Mouse (Mus musculus) kidney, postnatal 36 days (tissue): ENCODE results near the gene Mga.

ENCODE experiments used
- DNase-seq, 2 experiments: peaks; one replicate each; pipeline ENCODE4 v3.0.0; 2021 to 2022; ENCODE audit warnings: mixed read lengths in 2 of 2

The Mga gene

DNA sequence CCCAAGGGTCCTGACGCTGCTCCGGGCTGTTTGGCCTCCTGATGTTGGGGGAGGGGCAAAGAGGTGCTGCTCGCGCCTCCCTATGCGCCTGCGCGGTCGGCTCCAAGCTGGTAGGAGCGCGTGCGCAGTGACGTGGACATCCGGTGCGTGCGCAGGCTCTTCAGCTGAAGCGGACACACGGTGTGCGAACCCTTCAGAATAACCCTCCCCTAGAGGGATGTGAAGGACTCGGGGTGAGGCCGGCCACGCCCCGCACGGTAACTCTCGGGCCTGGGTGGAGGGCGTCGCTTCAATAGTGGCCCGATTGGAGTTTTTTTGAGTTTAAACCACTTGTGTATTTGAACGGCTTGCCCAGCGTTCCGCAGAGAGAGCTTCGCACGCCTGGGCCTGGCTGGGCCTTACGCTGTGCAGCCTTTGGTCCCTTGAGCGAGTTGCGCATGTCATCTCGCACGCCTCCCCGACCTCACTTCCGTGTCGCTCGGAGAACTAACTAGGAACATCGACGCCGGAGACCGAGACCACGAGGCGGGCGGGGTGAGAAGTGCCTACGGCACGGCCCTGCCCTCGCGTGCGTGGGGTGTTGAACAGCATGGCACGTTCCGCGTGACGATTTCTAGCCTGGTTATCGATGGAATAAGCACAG is at the start of gene Mga:
TSS of gene Mga (plus strand) at position 139 of the 643 bp plus-strand sequence.
- peak; percentile 95 to 96 for DNase-seq

DNA sequence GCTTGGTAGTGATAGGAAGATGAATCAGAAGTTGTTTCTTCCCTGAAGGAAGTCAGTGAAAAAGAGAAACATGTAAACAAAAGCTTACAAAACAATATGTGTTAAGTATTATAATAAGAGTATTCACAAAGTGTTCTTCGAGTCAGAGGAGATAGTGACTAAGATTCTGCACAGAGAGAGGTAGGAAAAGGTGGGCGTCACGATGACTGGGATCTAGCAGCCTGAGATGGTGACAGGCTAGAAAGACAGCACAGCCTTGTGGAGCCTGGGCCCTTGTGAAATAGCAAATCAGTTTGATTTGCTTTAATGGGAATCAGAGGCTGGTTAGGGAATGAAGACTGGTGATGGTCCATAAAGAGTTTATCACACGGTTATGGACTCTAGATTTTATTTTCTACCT is 43.2 kb upstream of the Mga start:
- DNase-seq = no peak

DNA sequence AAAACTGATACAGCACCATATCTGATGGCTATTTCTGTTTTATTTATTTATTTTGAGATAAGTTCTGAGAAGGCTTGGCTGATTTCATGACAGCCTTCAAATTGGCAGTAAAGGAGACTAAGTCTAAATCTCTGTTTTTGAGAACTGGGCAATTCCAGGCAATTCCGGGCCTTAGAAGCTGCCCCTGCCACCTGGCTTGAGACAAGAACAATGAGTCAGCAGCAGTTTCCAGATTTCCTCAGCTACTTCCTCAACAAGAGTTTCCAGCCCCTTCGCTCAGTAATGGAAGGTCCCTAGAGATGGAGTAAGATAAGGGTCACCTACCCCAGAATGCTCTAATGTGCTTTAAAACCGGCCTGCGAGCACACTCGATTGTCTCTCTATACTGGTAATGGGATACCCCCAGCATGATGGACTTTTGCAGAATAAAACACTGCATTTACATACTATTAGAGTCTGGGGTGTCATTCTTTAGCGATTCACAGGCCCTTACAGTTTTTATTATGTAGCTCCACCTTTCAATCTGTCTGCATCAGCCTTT is 41.6 kb upstream of the Mga start:
- DNase-seq = no peak

- no peak for DNase-seq
Observed at GRCm38 (mm10) chr2:119857341-119857740, 39.7 kb upstream of the Mga start.

GRCm38 (mm10) chr2:119864484-119864883 is 32.5 kb upstream of the Mga start:
- DNase-seq = no peak

DNA sequence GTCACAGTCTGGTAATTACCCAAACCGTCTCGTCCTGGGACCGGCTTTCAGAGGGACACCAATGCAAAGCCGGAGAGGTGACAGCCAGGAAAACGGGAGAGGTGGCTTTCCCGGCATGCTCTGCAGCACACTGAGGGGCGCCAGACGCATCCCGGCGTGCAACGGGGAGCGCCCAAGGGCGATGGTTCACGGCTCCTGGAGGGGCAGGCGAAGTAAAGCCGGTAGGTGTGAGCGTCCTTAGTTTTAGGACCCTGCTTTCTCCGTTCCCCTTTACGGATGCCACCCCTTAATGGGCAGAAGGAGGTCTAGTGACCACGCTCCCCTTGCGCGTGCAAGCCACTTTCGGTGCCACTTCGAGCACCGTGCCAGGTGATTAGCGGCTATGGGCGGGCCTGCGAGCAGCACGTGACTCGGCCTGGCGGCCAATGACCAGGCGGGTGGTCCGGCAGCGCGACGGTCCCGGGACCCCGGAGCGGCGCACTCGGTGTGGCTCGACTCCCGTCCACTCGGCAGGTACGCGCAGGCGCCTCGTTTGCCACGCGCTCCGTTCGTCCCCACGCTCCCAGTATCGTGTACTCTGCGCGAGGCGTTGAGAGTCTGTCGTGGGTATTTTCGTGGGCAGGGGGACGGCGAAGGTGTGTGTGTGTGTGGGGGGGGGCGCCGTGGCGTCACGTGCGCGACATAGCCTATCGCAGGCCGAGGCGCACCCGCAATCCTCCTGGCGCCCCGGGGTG is 24.5 kb upstream of the Mga start:
- peak; percentile 50 to 80 for DNase-seq

DNA sequence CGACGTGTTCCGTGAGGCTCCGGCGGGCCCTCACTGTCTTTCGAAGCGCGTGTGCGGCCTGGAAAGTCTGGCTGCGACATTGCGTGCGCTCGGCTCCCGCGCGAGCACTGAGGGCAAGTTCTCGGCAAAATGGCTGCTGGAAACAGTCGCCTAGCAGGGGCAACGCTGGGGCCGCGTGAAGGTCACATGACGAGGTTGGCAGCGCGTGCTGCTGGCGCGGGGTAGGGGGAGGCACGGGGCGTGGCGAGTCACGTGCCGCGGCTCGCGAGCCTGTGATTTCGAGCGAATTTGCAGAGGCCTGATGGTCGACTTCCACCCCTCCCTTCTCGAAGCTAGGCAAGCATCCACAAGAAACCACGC is 23.9 kb upstream of the Mga start:
- peak; percentile 82 to 91 for DNase-seq

DNA sequence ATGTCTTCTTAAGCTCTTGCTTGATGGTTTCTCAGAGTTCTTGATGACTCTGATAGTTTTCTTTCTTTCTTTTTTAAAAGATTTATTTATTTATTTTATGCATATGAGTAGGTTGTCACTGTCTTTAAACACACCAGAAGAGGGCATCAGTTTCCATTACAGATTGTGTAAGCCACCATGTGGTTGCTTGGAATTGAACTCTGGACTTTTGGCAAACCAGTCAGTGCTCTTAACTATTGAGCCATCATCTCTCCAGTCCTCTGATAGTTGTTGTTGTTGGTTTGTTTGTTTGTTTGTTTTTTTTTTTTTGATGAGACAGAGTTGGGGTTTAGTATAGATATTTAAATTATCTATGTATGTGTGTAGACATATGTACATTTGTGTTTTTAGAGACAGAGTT is 21.0 kb upstream of the Mga start:
- DNase-seq = peak in 1 of 2 experiments; percentile 8

DNA sequence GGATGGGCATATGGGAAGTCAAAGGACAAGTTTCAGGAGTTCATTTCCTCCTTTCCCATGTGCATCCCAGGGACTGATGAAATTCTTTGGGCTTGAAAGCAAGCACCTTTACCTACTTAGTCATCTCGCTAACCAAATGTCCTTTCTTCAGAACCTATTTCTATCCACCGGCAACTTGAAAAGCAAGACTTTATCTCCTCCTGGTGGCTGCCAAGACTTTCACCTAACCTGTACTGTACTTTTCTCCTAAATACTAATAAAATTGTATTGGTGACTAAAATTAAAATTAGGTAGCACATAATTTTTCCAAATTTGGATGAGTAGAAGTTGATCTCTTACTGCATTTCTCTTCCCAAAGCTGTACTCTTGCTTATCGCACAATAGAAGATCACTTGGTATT is 9.8 kb upstream of the Mga start:
- no peak for DNase-seq

GRCm38 (mm10) chr2:119896553-119897089 is 407 bp upstream of the Mga start:
- no peak for DNase-seq

- DNase-seq = peak; percentile 88 to 94
Observed at GRCm38 (mm10) chr2:119898141-119898594, 1.1 kb downstream of the Mga start.

DNA sequence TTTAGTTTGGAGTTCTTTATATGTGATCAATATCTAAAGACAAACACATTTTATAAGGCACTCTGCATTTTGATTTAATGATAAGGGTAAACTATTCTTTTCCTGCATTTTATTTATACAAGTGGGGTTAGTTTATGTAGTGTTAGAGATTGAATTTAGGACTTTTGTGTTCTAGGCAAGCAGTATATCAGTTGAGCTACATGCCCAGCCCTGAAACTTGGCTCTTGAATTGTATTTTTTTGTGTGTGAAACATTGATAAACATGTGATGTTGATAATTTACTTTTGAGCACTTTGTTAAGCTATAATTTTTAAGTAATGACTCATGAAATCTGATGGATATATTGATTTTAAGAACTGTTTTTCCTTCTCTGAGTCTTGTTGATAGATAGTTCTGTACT is 19.0 kb downstream of the Mga start:
- no peak for DNase-seq

DNA sequence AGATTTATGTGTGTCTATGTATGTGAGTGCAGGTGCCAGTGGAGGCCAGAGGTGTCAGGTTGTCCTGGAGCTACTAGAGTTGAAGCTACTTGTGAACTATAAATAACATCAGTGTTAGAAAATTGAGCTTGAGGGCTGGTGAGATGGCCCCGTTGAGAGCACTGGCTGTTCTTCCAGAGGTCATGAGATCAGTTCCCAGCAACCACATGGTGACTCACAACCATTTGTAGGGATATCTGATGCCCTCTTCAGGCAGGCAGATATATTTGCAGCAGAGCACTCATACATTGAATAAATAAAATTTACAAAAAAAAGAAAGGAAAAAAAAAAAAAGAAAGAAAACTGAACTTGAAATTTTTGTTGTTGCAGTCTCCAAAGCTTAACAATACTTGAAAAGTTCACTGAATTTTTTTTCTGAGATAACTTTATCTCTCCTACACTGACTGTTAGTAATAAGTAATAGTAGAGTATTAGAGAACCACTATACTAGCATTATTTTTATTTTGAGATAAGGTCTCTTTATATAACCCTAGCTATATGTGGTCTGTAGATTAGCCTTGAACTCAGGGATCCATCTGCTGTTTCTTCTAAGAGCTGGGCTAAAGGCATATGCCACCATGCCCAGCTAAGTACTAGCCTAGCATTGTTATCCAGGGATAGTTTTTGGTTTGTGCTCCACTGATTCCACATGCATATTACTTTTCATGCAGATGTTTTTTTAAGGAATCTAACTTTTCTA is 20.8 kb downstream of the Mga start:
- DNase-seq = no peak

DNA sequence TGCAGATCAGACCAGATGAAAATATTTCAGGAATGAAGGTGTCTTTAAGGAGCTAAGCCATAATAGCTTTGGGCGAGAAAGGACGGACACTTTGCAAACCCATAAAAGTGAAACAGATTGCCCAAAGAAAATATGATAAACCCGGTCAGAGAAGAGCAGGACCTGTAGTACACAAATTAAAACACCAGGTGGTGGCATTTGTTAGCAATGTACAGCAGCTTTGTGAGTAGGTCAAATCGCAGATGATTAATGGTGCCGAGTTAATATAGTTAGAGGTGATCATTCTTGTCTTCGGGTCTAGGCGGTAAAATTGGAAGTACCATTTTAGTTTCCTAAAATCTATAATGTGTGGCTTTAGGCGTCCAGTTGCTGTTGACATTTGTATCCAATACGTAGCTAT is 73.5 kb downstream of the Mga start:
- DNase-seq = peak; percentile 71 to 75

- no peak for DNase-seq
Observed at GRCm38 (mm10) chr2:119971316-119971715, 74.3 kb downstream of the Mga start.

- peak; percentile 98 for DNase-seq
Observed at GRCm38 (mm10) chr2:119971837-119972536, 75.0 kb downstream of the Mga start.

DNA sequence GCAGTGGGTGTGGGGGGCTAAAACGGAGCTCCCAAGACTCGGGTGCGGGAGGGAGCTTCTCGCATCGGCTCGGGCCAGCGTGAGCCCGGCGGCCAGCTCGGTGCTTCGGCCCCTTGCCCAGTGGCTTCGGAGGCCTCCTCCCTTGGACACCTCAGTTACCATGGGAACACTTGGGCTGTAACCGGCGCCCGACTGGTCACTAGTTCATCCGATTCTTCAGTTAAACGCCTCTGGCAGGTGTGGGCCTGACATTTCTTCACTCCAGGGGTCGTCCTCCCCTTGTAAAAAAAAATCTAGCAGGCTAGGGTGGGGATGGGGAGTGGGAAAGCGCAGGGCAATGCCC is 75.5 kb downstream of the Mga start, which contains the start of gene Mapkbp1:
TSS of gene Mapkbp1 (plus strand) at position 163 of the 343 bp plus-strand sequence.
- no peak for DNase-seq

DNA sequence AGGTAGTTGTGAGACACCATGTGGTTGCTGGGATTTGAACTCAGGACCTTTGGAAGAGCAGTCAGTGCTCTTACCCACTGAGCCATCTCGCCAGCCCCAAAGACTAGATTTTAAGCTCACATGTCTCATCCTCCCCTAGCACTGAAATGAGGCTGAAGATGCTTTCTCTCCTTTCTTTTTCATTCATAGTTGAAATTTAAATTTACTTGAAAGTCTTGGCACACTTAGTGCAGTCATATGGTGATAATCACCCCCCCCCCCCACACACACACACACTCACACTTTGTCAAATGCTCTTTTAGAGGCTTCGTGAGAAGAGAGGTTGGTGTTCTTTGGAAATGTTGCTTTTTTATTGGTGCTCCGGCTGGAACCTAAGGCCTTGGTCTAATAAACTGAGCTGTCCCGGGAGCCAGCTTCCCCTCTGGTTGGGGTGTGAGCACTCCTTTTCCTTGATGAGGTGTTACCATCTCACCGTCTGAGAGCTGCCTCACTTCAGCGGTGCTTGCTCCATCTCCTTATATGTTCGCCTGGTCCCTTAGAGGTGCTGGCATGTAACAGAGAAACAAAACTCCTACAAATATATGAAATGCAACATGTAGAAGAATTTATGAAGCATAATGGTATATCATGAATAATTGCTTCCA is 83.4 kb downstream of the Mga start:
- no peak for DNase-seq

DNA sequence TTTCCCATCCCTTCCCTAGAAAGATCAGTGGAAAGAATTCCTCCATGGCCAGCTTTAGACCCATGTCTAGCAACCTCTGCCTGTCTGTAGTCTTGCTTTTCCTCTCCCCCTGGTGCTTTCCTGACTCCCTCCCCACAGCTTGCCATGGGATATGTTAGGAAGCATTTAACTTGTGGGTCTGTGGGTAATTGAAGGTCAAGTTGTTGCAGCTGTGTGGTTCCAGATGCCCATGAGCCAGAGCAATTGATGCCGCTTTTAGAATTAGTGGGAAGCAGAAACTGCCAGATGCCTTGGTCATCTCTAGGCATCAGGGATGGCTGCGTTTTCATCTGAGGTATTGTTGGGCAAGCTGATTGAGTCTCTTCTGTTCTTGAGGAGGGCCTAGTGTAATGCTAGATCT is 84.6 kb downstream of the Mga start:
- DNase-seq = no peak

GRCm38 (mm10) chr2:119985871-119986270 is 88.8 kb downstream of the Mga start:
- no peak for DNase-seq

DNA sequence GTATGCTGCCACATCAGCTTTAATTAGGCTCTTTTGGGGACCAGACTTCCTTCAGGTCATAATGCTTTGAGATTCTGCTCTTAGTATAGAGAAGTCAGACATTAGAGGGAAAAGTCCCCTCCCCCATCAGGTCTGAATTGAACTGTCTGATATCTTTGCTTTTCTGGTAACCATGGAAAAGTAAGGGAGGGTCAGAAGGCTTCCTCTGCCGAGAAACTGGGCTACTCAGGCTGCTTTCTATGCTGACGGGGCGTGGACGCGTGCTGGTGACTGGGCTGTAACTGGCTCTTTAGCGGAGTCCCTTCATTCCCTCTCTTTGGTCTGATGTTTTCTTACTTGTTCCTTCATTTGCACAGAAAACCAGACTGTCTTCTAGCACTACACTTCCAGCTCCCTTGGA is 89.3 kb downstream of the Mga start:
- no peak for DNase-seq

- DNase-seq = no peak
Observed at GRCm38 (mm10) chr2:119987441-119987840, 90.4 kb downstream of the Mga start.
